Mouse (Mus musculus): ENCODE data around the gene Gpm6a.

Gene Gpm6a

DNA sequence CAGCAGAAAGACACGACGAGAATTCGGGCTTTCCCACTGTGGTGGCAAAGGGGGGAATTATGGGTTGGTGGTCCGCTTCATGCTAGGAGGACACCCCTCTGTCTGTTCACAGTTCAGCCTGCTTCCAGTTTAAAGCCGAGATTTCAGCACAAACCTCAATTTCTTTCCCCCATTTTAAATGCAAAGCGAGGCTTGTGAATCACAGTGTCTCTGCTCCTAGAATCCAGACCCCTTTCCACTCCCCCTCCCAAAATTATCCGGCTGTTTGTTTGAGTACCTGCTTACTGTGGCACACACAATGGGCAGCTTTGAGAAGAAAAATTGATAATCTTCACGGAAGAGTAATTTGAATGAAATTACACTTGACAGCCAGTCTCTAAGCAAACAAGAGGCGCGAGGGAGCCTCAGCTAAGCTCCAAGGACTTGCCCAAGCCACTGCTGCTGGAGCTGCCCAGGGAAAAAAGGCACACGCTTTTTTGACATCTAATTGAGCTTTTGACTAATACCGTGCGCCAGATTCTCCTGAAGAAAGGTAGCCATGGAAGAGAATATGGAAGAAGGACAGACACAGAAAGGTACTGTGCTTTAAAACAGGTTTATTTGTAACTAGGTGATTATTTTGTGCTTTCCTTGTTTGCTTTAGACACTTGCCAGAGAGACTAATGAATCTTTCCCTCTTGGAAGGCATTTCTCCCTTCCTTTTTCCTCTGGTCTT lies at the start of gene Gpm6a:
TSS of gene Gpm6a (plus strand) at position 103 of the 715 bp plus-strand sequence.
- peak; percentile 32 for DNase-seq (ENCODE audit: low read depth, low spot score)

DNA sequence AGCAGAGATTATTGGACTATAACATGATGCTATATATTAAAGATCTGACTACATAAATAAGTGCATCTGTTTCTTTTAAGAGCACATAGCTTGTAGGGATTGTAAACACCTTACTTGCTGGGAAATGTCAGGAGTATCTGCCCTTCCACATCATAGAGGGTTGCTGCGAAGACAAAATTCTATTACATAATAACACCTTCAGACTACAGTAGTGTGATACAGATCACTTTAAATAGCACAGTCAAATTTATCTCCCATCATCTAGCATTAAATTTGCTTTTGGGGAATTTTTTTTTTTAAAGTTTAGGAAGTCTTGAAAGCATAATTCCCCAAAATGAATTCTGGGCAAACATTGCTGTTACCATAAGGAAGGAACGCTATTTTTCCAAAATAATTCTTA lies 41.8 kb upstream of the Gpm6a start:
- DNase-seq (ENCODE audit: low read depth, low spot score): no peak

DNA sequence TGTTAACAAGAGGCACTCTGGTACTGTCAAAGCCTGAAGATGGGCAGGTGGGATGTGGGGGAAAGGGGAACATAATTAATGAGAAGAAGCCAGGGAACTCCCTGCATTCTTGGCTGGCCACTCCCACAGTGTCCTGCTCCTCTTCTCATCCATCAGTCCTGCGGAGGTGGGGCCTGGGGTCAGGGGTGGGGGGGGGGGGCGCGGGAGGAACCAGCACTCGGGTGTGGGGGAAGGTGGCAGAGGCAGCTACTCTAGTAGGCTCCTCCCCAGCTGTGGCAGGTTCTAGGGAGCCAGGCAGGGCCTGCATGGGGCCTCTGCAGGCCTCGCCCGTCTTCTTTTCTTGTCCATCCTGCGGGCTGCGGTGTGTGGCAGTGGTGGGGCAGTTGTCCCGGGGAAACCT lies 36.9 kb upstream of the Gpm6a start:
- no peak for DNase-seq (ENCODE audit: low read depth, low spot score)

DNA sequence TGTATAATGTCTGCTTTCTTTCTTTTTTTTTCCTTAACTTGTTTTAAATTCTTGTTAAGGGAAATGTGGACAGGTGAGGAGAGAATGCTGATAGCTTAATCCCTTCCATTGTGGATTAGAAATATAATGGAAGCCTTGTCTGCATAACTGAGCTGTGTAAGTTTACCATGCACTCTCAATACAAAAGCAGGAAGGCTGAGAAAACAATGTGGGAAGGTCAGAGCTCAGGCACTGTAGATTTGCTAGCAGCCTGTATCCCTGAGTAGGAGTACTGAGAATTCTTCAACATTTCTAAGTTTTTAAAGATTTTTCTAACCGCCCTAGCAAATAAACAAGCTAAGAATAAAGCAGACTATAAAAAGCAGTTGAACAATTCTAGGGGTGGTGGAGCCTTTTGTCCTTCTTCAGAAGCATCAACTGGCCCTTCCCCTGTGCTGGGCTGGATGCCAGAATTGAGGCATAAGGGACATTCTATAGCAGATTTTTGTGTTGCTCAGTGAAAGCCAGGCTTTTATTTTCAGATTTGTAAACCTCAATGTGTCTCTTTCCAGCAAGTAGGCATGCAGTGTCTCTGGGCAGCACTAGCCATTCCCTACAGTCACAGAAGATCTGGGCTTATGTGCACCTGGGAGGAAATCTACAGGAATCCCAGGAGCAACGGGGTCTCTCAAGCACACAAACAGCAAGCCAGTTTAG lies 32.3 kb upstream of the Gpm6a start:
- no peak for DNase-seq (ENCODE audit: low read depth, low spot score)

DNA sequence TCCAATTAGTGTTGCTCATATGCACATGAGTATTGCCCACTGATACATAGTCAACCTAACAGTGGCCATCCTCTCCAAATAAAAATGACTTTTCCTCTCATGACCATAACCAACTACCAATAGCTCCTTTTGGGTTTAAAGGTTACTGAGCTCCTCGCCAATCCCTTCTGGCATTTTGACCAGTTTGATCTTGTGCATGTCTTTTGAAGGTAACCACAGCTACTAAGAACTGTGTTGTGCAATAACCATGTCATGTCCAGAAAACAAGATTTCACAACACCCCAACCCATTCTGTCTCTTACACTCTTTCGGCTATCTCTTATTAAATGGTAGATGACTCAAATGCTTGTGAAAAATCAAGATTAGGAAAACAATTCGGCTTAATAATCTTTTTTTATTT lies 29.7 kb upstream of the Gpm6a start:
- DNase-seq (ENCODE audit: low read depth, low spot score): no peak

DNA sequence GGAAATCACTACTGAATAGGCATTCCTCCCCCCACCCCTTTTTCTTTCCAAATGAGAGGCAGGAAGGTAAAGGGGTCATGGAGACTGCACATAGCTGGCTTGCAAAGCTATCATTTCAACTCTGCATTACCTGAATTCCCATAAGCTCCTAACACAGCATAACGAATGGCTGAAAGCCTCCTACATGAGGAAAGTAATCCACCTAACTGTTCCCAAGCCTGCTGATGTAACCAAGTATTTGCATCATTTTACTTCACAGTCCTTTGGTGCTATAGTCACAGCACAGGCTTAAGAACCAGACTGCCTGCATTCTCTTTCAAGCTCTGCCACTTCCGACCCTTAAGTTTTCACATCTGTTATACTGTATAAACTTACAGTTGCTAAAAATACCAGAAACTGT lies 22.3 kb upstream of the Gpm6a start:
- no peak for DNase-seq (ENCODE audit: low read depth, low spot score)

DNA sequence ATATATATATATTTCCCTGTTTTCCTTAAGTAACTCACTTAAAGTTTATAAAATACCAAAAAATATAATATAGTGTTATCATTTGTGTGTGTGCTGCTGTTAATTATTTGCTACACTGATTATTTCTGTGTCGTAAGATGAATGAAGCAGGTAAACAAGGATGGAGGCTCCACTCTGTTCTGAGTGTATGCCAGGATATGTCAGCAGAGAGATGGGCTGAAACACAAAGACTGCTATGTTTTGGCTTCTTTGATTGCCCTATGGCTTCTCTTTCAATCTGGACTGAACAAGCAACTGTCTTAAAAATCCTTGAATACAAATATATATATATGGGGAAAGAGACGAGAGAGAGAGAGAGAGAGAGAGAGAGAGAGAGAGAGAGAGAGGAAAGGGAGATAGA lies 1.3 kb upstream of the Gpm6a start:
- no peak for DNase-seq (ENCODE audit: low read depth, low spot score)

DNA sequence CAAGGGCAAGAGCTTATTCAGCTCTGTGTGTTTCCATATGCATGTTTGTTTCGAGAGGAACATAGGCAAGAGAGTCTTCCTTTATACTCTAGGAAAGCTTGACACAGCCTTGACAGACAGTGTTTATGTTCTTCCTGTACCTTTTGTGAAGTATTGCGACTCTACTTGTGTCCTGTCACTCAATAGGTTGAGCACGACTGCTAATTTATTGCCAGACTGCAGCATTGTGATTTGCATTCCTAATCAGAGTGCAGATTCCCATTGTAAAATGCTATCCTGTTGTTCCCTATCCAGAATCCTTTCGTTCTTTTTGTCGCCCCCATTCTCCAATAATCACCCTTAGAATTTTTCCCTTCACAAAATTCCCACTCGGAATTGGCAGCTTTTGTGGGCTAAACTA lies 613 bp upstream of the Gpm6a start:
- DNase-seq (ENCODE audit: low read depth, low spot score): peak; percentile 8

DNA sequence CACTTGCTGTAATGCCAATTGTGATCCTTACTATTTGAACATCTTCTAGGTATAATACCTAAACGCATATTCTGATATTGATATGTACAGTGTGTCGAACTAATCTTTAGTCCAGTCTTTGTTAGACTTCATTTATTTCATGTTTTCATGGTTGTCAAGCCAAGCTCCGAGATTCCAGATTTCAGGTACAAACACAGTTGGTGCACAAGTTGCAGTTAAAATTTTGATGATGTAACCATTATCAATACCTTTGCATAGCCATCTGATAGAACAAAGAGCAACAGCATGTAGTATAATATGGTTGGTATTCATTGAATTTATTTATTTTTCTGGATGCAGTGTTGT lies 785 bp downstream of the Gpm6a start:
- no peak for DNase-seq (ENCODE audit: low read depth, low spot score)

DNA sequence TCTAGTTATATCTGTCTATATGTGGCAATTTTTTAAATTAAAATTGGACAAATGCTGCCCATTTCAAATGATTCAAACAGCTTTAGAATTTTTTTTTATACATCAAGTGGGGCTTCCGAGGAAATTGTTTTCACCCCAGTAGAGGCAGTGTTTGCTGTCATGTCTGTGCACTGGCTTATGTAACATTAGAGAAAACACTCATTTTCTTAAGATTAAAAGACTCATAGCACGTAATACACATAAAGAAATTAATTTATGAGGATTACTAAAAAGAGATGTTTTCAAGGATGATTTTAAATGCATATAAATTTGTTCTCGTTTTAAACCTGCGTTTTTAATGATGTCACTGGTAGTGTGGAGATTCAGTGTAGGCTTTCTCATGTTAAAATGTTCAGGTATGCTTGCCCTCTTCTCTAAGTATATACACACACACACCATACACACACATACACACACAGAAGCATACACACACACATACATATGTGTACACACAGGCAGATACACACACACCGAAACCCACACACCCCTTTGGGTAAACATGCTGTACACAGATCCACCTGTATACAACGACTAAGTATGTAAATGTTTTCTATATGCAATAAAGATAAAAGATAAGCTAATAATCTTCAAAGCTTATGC lies 1.4 kb downstream of the Gpm6a start:
- no peak for DNase-seq (ENCODE audit: low read depth, low spot score)

DNA sequence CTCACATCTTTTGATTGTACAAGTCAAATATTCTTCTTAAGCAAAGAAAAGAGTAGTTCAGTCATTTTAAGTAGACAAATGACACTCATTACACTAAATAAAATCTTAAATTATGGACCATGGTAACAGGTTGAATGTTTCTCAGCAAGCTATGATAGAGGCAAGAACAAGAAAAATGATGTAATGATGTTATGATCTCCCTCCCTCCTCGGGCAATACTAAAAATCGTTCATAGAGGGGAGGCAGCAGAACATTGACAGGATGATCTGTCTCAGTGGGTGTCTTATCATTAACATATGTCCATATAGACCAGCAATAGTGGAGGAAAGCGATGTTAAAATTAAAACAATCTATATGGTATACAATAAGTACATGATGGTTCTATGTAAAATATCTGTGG lies 2.1 kb downstream of the Gpm6a start:
- no peak for DNase-seq (ENCODE audit: low read depth, low spot score)

DNA sequence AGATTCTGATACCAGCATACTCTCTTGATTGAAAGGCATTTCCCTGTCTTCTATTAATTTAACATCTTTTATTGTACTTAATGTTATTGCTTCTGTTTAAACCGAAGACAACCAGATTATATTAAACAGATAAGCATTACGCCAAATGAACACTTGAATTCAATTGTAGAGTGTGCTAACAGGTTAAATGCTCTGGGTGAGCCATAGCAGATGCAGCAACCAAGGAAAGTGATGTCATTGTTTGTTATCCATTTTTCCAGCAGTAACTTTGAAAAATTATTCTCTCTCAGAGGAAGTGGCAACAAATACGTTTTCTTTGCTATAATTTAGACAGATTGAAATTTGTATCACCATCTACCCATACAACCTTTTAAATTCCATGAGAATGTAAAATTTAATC lies 2.9 kb downstream of the Gpm6a start:
- DNase-seq (ENCODE audit: low read depth, low spot score): no peak

DNA sequence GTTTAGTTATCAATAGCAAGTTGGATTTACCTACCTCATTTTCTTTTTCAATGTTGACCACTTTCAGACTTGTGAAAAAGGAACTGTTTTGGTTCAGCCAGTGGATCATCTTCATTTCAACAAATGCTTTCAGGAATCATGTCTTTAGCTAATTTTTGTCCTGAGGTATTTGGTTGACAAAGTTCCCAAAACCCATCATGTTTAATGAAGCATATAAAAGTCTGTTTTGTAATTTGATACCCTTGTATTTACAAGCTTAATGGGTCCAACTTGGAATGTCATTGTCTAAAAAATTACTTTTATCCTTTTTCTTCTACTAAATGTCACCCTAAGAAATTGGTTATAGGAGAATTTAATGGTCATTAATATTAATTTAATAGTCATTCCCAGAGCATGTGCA lies 6.9 kb downstream of the Gpm6a start:
- DNase-seq (ENCODE audit: low read depth, low spot score): no peak

DNA sequence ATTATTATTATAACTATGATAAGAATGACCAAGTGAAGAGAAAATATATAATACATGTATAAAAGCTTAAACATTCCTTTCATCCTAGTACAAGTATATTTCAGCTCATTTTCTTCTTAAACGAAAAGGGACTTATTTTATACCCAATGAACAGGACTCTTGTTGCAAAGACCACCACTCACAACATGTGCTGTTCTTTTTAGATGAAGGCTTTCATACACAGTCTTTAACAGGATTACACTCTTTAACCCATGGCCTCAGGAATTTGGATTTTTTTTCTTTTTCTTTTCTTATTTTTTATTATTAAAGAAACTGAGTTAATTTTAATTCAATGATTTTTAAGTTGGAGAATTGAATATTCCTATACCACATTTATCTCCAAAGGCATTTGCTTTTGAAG lies 20.4 kb downstream of the Gpm6a start:
- DNase-seq (ENCODE audit: low read depth, low spot score): no peak

DNA sequence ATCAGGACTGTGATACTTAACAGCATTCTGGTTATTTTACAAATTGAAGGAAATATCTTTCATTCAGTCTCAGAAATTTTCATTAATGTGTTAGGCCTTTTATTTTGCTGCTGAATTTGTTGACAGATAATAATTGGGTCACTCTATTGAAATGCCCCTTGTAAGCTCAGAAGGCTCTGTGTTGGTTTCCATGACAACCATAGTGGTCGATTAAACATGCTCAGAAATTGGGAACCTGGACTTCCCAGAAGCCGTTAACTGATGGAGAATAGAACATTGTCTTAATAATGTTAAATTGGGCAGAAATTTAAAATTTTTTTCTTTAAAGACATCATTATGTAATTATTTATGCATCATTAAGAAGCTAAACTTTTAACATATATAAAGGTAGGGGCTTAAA lies 20.9 kb downstream of the Gpm6a start:
- DNase-seq (ENCODE audit: low read depth, low spot score): peak; percentile 61

DNA sequence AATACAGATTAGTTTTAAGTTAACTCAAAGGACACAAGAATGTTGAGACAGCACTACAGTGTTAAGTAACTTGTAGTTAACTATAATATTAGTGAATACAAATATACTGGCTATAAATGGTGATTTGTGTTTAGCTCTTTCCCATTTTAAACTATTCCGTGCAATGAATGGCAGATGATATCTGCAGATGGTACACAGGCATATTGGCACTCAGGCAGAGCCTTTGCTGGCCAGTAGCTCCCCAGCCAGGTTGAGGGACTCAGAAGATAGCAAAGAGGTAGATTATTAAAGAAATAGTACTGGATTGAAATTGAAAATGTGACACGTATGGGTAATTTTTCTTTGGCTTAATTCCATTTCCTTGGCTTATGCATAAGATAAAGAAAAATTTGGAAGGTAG lies 21.3 kb downstream of the Gpm6a start:
- no peak for DNase-seq (ENCODE audit: low read depth, low spot score)

DNA sequence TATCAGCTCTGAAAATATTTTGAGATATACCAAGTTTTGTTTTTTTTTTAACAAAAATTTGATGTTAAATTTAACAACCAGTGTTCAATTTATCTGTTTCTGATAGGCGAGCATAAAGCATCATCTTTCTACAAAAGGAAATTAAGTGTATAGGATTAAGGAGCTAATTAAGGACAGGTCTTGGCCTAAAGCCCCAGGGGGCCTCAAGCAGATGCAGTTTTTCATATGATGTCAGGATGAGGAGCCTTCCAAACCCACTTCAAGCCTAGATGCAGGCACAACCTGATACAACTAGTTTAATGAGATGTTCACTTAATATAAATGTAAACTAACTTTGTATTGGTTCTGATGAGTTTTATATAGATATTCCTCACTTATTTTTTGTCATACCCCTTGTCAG lies 22.0 kb downstream of the Gpm6a start:
- DNase-seq (ENCODE audit: low read depth, low spot score): no peak

DNA sequence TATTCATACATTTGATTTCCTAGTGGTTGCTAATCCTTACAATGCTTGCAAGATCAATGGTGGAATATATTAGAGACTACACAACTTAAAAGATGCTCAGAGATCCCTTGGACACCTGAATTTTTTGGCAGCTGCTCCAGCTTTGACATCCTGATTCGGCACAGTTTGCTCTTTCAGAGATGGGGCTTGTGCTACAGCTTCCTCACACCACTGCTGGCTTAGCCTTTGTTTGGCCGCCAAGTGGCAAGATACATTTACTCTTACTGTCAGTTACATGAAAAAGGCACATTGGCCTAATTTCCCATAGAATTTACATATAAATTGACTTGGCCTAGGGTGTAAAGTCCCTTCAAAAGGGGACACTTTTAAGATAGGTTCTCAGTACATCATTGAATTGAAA lies 32.1 kb downstream of the Gpm6a start:
- DNase-seq (ENCODE audit: low read depth, low spot score): no peak

DNA sequence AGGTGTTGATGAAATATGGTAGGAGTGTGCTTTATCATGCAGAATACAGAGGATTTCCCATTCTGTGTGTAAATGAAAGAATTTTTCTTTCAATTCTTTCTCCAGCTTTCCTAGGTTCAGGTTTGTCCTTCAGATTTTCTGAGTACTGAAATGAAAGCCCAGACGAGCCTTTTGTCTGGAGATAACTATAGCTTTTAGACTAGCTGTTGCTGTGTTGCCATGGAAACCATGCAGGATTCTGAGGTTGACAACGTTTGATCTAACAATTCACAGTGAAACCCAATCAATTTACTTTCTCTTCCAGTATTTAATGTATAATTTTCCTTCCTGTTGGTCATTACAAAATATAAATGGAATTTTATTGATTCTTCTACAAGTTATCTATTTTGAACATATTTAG lies 34.5 kb downstream of the Gpm6a start:
- peak; percentile 29 for DNase-seq (ENCODE audit: low read depth, low spot score)

DNA sequence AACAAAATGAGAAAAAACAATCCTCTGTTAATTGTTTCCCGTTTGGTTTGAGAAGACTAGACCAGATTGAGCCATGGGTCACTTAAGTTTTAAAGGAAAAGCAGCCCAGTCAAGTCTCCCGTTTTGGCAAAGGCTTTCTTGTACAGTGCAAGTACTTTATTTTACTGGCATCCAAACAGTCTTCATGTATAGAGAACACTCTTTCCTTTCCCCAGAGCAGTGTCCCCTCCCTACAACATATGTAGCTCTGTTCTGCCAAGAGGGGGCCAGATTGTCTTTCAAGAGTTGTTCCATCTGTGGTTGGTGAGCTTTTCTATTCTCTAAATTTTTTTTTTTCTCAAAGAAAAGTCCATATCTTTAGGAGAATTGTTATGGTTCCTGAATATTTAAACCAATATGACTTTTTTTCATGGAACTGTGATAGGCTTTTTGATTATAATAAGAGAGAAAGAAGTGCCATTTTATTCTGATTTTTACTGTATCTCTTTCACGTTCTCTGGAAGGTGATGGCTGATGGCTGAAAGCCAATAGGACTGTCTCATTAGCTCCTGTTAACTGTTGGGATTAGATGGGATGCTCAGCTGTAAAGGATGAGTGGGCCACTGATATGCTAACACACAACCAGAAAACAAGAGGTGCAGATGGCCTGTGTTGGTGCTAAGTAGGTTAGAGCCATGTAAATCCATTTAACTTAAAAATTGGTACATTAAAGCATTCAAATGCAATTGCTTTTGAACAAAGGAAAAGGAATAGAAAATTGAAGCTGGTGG lies 37.4 kb downstream of the Gpm6a start:
- no peak for DNase-seq (ENCODE audit: low read depth, low spot score)

DNA sequence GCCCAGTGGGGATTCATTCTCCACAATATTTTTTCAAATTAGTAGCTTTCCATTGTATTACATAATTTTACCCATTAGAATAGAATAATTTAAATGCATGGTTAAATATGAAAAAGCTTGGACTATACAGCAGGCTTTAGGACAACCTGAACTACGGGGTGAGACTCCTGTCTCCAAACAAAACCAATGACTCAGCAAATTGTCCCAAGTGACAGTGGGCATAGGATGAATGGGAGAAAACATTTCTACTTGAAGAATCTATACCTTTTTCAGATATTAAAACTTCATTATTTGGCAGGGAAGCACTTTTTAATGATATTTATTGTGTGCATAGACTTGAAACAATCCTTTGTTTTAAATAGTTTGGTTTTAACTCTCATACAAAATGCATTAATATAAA lies 41.0 kb downstream of the Gpm6a start:
- no peak for DNase-seq (ENCODE audit: low read depth, low spot score)

DNA sequence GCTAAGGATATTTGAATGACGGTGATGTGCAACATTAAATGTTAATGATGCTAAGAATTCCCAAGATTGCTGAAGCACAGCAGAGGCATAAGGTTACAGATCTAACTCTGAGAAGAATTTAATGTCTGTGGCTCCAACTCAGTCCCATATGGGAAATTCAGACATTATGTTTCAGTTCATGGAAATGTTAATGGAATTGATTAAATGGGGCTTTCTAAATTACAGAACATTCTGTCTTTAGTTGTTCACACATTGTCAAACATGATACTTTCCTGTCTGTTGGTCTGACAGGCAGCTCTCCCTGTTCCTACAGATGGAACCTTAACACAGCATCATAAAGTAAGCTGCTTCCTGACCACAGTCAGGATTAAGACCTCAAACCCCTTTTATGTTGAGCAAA lies 47.8 kb downstream of the Gpm6a start:
- no peak for DNase-seq (ENCODE audit: low read depth, low spot score)

DNA sequence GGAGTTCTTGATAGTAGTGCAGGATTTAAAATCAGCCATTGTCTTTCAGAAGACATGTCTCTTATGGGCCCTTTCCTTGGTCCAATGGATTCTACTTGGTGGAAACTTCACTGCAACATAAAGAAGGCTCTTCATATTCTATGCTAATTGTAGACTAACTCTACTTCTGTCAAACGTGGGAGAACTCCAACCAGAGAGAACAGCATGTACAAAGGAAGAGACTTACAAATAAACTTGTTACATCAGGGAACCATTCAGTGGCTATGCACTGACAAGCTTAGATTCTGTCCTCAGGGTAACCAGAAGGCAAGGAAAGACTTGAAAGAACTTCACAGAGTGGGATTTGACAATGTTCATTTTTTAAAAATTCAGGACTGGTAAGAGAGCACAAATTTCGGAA lies 48.3 kb downstream of the Gpm6a start:
- no peak for DNase-seq (ENCODE audit: low read depth, low spot score)

All from mesoderm, embryonic 11.5 days (tissue).